Mouse (Mus musculus): ENCODE data around the gene Sema3f.

Sema3f gene

GRCm38 (mm10) chr9:107665308-107665707, 45.0 kb downstream of the Sema3f start:
- in situ Hi-C loops (cut with MseI, MboI), result no loop called here

- in situ Hi-C loops (cut with MseI, MboI), result no loop called here
These were observed 46.8 kb downstream of the Sema3f start for GRCm38 (mm10) chr9:107663525-107663924.

- in situ Hi-C loops (cut with MseI, MboI), result no loop called here
These were observed 47.9 kb downstream of the Sema3f start for GRCm38 (mm10) chr9:107662342-107662741.

GRCm38 (mm10) chr9:107660777-107661176, 49.5 kb downstream of the Sema3f start:
- in situ Hi-C loops (cut with MseI, MboI), result no loop called here

GRCm38 (mm10) chr9:107659961-107660360, 50.3 kb downstream of the Sema3f start:
- in situ Hi-C loops (cut with MseI, MboI), result no loop called here

- in situ Hi-C loops (cut with MseI, MboI), result no loop called here
These were observed 50.7 kb downstream of the Sema3f start for GRCm38 (mm10) chr9:107659551-107659950.

- in situ Hi-C loops (cut with MseI, MboI), result no loop called here
These were observed 52.2 kb downstream of the Sema3f start for GRCm38 (mm10) chr9:107658096-107658495.

- in situ Hi-C loops (cut with MseI, MboI), result no loop called here
These were observed 53.1 kb downstream of the Sema3f start for GRCm38 (mm10) chr9:107657144-107657543.

- in situ Hi-C loops (cut with MseI, MboI), result no loop called here
These were observed 55.7 kb downstream of the Sema3f start for GRCm38 (mm10) chr9:107654585-107654984.

GRCm38 (mm10) chr9:107653474-107653873, 56.8 kb downstream of the Sema3f start:
- in situ Hi-C loops (cut with MseI, MboI), result no loop called here

- in situ Hi-C loops (cut with MseI, MboI), result no loop called here
These were observed 59.4 kb downstream of the Sema3f start for GRCm38 (mm10) chr9:107650708-107651481.

GRCm38 (mm10) chr9:107650225-107650624, 60.0 kb downstream of the Sema3f start:
- in situ Hi-C loops (cut with MseI, MboI), result no loop called here

GRCm38 (mm10) chr9:107648767-107649166, 61.5 kb downstream of the Sema3f start:
- in situ Hi-C loops (cut with MseI, MboI), result no loop called here

- in situ Hi-C loops (cut with MseI, MboI), result no loop called here
These were observed 63.3 kb downstream of the Sema3f start for GRCm38 (mm10) chr9:107646975-107647374.

GRCm38 (mm10) chr9:107645577-107645976, 64.7 kb downstream of the Sema3f start:
- in situ Hi-C loops (cut with MseI, MboI), result no loop called here

GRCm38 (mm10) chr9:107645153-107645510, 65.1 kb downstream of the Sema3f start:
- in situ Hi-C loops (cut with MseI, MboI), result no loop called here

GRCm38 (mm10) chr9:107644495-107645152, 65.7 kb downstream of the Sema3f start:
- in situ Hi-C loops (cut with MseI, MboI), result loop anchor here in 1 of 2 experiments (5.0 kb wide), 1 partner anchor 33 kb away; the partner anchor contains the start of gene Gnat1

- in situ Hi-C loops (cut with MseI, MboI), result loop anchor here in 1 of 2 experiments (5.0 kb wide), 1 partner anchor 34 kb away; the partner anchor contains the start of gene Gnat1
These were observed 66.6 kb downstream of the Sema3f start for GRCm38 (mm10) chr9:107643544-107644214.

GRCm38 (mm10) chr9:107641666-107642065, 68.6 kb downstream of the Sema3f start:
- in situ Hi-C loops (cut with MseI, MboI), result loop anchor here in 1 of 2 experiments (5.0 kb wide), 1 partner anchor 36 kb away; the partner anchor contains the start of gene Gnat1

GRCm38 (mm10) chr9:107640257-107640772, 70.0 kb downstream of the Sema3f start:
- in situ Hi-C loops (cut with MseI, MboI), result loop anchor here in 1 of 2 experiments (5.0 kb wide), 1 partner anchor 37 kb away; the partner anchor contains the start of gene Gnat1

GRCm38 (mm10) chr9:107637070-107637469, 73.2 kb downstream of the Sema3f start:
- in situ Hi-C loops (cut with MseI, MboI), result no loop called here

Measured in mouse trophoblast stem cell (cell line).